Mouse (Mus musculus) C2C12 (cell line): ENCODE data around the gene Adipor2.

Experiments
- CEBPB ChIP-seq: IDR thresholded peaks from one replicate; pipeline ENCODE4 v1.6.1; 2011; ENCODE audit warnings: low read depth, mild to moderate bottlenecking, control low read depth, moderate library complexity
- CTCF ChIP-seq: IDR thresholded peaks from one replicate; pipeline ENCODE4 v1.5.1; 2011; ENCODE audit not compliant: control insufficient read depth, insufficient read depth, insufficient read length
- FOSL1 ChIP-seq: IDR thresholded peaks from one replicate; pipeline ENCODE4 v1.8.0; 2011; ENCODE audit warnings: mild to moderate bottlenecking, low read length; ENCODE audit not compliant: poor library complexity, insufficient read depth, severe bottlenecking
- MAX ChIP-seq: IDR thresholded peaks from one replicate; pipeline ENCODE4 v1.6.1; 2011; ENCODE audit warnings: mild to moderate bottlenecking, control low read depth
- MYOG ChIP-seq: IDR thresholded peaks from one replicate; pipeline ENCODE4 v1.6.1; 2011; ENCODE audit not compliant: control insufficient read depth, insufficient read length; ENCODE audit errors: extremely low read depth
- USF1 ChIP-seq: IDR thresholded peaks from one replicate; pipeline ENCODE4 v1.6.1; 2011; ENCODE audit warnings: low read depth, mild to moderate bottlenecking, control low read depth, moderate library complexity

DNA sequence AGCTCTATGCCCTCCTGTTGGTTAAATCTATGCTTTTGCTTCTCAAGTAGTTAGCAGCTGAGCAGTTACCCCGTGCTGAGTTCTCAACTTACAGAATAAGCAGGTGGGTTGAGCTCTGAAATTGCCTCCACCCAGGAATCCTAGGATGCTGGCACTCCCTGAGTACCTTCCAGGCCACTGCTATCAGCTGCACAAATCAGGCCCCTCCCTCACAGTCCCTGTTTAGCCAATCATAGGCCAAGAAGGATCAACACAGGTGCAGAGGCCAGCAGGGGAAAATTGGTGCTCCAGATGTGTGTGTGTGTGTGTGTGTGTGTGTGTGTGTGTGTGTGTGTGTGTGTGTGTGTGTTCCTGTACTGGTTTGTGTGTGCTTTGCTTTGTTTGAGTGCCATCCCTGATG, 85.4 kb downstream of the Adipor2 start:
- TF ChIP-seq CTCF = no peak
- no peak for TF ChIP-seq USF1
- no peak for TF ChIP-seq CEBPB
- TF ChIP-seq FOSL1 = no peak
- no peak for TF ChIP-seq MAX
- TF ChIP-seq MYOG = no peak
